Mouse (Mus musculus) c-Kit-positive CD71-negative TER-119-negative erythroid progenitor cells, embryonic 14.5 days (primary cell): ENCODE measurements around the gene Tufm.
"Not testable (repeated sequence)": the region's sequence is repeated elsewhere in the genome, so short reads cannot be mapped to it uniquely, and the experiment has no call there.

Experiments
- DNase-seq: peaks from one replicate; pipeline ENCODE4 v3.0.0-alpha.2; 2013; ENCODE audit warnings: low read depth

The Tufm gene

DNA sequence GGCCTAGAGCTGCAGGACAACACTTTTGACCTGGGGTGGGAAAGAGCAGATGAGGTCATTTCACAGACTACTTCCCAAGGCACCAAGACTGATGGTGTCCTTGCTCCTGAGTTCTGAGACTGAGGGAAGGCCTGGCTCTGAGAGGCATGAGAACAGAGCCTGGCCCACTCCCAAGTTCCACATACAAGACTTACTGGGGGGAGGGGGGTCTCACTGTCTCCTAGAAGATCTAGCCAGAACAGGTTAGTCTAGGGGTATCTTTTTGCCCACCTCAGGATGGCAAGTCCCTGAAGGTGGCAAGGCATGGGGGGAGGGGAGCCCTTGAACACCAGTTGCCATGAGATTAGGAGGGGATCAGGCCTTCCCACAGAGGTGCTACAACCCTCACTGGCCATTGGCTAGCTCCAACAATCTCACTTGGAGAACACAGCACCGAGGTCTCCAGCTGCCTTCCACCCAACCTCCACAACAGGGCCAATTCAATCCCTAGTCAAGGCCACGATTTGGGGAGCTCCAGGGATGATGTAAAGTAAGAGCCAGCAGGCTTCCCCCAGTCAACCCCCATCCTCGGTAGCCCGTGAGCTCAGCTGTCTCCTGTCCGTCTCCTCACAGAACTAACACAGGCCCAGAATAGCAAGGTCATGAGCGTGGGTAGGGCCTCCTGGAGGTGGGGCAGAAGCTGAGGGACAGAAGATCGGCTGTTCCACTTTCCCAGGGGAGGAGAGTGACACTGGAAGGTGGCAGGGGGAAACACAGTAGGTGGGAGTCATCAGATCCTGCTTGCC is 21.7 kb upstream of the Tufm start:
- DNase-seq = no peak

DNA sequence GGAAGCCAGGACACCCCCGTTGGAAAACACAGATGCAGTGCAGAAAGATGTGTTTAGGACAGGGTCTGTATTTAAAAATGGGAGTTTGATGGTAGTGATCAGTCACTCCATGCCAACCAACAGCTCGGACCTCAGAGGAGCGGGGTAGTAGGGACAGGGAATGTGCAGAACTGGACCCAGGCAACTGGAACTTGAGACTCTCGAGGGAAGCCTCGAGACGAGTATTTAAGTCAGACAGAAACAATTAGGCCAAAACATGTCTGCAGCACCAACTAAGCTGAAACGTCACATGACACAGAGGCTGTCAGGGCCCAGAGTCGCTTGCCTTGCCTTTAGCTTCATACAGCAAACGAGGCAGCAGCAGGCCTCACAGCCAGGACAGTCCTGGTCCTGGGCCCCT is 21.0 kb upstream of the Tufm start:
- DNase-seq = no peak

DNA sequence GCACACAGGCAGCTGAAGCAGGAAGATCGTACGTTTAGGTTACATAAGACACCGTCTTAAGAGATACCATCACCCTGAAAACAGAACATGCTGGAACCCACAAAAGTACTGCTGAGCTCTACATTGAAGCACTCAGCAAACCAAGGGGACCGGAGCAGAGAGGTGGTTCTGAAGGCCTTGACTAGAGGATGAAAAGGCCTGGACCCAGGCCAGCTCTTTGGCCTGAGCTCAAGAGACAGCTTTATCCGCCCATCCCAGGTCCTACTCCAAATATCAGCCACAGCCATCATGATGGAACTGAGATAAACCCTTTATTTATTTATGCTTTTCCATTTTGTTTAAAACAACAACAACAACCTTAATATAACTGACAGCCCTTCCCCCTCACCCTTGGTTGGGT is 20.5 kb upstream of the Tufm start:
- DNase-seq = no peak

DNA sequence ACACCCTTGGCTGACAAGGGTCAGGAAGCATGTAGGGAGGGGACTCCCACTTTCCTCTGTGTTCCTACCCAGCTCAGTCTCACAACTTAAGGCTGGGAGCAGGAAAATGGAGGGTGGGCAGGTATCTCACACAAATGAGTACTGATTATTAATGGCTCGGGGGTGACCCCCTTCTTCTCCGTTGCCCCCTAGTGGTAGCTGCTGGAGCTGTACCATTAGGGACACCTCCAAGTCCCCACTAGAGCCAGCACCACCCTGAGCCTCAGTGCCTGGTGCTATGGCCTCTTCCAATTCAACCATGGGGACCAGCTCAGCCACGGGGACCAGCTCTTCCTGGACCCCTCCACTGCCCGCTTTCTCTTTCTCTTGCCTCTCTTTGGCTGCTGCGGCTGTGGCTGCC is 19.9 kb upstream of the Tufm start:
- DNase-seq = peak; percentile 68

DNA sequence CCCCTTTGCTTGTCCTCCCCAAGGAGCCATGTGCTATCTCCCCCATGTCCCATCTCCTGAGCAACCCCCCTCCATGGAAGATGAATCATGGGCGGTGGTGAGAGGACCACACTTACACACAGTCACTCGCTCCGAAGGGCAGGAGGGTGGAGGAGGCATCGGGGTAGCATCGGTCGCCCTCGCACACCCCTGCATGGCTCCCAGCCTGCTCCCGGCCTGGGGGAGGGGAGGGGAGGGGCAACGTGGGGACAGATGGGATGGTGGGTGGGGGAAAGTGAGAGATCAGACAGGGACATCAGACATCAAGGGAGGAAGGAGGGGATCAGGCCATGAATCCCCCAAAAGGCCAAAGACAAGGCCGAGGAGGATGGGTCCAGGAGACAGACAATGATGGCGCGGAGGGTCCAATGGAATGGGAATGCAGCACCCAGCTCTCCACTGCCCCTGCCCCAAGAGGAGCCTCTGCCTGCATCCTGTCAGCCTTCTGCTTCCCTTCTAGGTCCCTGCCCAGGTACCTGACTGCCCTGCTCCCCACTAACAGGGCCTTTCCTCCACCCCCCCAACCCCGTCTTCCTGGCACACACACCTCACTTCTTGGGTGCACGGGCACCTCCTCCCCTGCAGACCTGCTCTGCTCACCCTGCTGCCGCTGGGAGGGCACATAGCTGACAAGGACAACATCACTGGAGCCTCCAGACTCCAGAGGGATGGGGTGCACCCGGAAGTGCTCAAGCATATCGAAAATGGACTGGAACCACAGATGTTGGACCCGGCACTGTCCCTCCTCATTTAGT is 19.1 kb upstream of the Tufm start:
- DNase-seq = no peak

DNA sequence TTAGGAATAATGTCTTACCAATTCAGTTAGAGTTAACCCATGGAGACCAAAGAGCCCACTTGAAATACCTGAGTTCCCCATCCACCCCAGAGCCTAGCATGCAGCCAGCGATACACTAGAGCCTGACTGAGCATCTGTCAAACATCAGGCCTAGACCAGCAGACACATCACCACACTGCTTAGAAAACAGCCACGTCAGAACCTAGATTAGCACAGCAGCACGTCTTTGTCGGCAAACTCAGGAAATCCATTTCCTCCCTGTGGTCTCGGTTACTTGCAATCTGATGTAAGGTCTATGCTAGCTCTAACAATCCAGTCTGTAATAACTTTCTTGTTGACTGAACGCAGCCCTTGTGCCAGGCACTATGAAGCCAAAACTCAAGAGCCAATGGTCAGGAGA is 17.1 kb upstream of the Tufm start:
- DNase-seq = peak; percentile 51

DNA sequence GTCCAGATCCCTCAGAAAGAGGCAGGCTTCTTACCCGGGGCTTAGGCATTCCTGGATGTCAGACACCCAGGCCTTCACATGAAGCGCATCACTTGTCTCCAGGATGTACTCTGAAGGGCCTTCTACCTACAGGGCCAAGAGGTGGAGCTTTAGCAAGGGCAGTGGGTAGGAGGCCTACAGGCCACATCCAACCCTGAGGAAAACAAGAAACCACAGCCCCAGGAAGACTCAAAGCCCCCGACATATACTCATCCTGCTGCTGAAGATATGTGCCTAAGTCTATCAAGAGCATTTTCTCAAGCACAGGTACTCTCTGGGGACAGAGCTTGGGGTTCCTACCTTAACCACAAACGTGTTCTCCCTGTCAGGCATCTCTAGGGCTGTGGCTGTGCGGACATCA is 15.8 kb upstream of the Tufm start:
- no peak for DNase-seq

DNA sequence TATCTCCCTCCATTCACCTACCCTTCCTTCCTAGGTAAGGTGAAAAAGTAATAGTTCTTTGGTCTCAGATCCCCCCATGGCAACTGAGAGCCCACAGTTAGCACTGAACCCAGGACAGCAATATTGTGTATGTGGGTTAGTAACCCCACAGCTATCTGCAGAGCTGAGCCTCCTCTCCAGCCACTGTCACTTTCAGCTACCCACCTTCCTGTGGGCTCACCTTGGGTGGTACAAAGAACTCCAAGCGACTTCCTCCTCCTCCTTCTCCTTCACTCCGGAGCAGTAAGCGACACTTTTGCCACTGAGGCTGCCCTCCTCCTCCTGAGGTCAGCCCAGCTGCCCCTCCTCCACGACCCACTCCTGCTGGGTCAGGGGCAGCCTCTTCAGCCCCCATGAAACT is 15.3 kb upstream of the Tufm start:
- no peak for DNase-seq

DNA sequence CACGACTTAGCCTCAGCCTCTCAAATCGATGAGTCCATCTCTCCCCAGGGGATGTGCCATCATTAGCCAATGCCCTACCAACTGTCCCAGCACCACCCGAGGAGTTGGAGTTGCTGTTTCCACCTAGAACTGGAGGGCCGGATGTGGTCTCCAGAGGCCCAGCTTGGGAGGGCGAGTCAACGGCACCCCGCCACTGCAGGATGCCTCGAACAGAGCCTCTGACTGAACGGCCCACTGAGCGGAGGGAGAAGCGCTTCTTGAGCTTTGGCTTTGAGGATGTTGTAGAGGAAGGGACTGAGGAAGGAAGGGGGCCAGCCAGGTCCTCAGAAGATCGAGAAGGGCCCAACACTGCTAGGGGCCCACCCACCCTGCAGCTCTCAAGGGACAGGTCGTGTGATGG is 14.9 kb upstream of the Tufm start:
- DNase-seq = peak; percentile 56

DNA sequence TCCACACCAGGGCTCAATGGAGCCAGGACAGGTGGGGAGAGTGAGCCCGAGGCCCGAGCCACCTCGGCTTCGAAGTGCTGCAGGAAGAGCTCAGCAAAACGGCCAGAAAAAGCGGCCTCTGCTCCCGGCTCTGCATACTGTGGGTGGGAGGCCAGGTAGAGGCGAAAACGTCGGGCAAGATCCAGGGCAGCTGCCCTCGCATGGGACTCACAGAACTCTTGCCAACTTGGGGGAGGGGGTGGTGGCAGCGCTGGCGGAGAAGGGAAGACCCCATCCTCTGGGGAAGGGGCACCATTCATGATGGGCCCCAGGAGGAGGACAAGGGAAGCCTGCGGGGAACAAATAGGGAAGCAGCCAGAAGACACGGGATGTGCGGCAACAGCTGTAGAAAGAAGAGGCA is 14.4 kb upstream of the Tufm start:
- no peak for DNase-seq

DNA sequence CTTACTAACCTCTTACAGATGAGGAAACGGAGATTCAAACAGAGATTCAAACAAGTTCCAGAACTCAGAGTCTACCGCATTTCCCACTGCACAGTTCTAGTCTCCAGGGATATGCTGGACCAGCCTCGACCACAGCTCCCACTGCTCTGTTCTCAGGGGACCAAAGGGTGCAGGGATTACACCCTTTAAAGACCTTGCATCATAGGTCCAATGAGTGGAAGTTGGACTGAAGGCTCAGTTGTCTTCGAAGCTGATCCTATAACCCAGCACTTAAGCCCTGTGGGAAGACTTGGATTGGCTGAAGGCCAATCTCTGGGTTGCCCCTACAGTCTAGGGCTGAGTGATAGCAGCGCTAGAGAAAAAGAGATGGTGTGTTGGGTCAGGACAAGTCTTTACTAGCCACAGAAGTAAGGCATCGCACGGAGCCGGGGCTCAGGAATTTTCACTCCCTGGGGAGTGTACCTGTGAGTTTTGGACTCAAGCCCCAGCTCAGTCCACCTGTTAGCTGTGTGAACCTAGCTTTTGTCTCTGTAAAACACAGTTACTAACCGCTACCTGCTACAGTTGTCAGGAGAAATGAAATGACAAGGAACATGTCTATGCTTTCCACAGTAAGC is 13.6 kb upstream of the Tufm start:
- DNase-seq = no peak

DNA sequence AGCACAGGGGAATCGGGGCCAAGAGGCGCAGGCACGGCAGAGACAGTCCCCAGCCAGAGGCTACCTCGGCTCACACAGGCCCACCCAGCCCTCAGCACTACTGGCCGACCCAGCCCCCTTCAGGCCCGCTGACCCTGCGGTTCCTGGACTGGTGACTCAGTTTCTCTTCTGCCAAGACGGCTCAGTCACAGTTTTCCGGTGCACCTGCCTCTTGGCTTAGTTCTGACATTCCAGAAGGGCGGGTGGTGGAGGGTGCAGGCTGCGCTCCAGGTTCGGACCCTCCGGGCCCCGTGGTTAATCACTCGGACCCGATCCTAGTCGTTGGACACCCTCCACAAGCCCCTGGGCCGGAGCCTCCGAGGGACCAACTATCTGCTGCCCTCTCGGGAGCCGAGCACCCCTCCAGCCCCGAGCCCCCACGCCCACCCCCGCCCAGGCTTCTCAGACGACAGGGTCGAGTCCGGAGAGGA is 12.6 kb upstream of the Tufm start:
- no peak for DNase-seq

DNA sequence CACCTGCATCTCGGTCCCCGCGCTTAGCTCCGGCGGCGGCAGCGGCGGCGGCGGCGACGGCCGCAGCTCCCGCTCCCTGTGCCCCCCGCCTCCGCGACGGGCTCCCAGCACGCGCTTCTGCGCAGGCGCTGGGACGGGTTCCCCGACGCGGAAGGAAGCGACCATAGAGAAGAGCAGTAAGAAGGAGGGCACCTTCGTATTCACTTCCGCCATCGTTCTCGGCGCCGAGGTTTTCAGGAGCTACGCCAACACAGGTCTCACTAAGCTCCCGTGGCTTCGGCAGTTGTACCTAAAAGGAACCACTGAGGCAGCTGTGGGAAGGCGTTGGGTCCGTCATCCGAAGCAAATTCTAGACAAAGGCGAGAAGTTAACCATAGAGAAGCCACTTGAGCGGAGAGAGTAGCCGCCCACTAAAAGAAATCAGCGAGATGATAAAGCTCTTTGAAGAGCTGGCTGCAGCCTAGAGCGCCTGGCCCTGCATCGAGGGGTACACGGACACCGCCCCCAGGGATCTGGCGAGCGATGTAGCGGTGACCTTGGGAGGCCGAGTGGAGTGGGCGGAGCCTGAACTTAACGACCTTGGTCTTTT is 12.1 kb upstream of the Tufm start, which contains the start of gene Sh2b1:
Gene Sh2b1 (minus strand): TSS at position 432 of the 589 bp plus-strand sequence.
- DNase-seq = peak; percentile 85

DNA sequence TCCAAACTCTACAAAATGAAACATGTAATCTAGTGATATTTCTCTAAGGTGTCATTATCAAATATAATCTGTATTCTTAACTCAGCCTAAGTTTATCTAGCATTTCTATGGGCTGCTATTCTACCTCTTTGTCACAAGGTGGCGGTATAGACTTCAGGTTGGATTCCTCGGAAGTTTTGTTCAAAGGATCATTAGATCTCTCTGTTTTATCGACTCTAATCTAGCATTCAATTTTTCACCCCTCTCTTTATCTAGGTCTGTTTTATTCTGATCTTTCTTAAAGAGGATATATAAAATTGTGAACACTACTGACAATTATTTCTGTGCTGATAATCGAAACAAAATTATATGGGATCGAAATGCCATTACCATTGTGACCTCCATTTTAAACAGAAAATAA is 5.5 kb upstream of the Tufm start:
- DNase-seq = no peak

DNA sequence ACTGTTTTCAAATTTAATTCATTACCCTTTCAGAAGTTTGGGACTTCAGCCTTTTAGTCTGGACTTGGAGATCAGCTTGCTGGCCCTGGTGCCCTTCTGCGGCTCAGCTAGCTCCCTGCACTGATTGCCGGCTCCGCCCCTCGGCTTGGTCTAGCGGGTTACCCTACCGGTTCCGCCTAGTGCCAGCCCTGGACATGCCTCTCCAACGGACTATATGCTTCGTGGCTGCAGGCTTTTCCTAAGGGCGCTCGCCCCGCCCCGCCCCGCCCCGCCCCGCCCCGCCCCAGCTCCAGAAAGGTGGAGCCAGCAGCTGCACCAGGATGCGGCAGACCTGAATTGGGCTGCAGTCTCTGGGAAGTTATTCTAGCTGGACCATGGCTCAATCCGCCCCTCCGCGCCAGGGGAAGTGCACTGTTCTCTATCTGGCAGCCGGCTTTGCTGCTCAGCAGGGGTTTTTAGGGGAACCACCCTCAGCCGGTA is 4.7 kb upstream of the Tufm start:
- no peak for DNase-seq

DNA sequence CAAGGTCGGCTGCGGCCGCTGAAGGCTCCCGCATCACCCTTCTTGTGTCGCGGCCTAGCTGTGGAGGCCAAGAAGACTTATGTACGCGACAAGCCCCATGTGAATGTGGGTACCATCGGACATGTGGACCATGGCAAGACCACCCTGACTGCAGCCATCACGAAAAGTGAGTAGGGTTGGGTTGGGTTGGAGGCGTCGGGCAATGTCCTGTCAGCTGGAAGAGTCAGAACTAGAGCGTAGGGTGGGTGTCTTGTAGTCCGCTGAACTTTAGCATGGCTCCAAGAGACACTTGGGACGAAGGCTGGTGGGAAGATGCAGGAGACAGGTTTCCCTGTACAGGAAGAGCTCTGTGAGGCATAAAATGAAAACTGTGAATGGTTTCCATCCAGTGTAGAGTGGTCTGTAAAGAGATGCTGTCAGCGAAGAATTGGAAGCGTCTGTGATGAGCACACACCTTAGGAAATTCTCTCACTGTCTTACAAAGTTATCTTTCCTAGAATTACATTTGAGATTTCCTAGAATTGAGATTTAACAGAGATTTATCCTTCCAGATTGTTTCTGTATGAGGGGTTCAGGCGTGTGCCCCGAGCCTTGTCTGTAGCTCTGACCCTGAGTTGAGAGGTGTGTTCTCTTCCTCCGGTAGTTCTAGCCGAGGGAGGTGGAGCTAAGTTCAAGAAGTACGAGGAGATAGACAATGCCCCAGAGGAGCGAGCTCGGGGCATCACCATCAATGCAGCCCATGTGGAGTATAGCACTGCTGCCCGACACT is 640 bp downstream of the Tufm start:
- not testable (repeated sequence) for DNase-seq

DNA sequence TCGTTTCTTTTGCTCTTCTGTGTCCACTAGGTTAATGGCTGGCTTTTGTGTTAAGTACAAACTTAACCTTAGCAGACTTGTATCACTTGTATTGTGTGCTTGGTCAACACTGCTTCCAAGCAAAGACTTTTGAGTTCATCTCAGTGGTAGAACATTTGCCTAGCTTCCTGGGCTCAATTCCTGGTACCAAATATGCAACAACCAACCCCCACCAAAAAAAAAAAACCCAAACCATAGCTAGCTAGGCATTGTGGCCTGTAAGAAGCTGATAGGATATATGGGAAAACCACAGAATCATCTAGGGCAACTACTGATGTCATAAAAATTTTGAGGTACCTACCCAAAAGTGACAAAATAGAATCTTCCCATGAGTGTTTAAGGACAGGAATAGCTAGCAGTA is 3.8 kb downstream of the Tufm start:
- no peak for DNase-seq

DNA sequence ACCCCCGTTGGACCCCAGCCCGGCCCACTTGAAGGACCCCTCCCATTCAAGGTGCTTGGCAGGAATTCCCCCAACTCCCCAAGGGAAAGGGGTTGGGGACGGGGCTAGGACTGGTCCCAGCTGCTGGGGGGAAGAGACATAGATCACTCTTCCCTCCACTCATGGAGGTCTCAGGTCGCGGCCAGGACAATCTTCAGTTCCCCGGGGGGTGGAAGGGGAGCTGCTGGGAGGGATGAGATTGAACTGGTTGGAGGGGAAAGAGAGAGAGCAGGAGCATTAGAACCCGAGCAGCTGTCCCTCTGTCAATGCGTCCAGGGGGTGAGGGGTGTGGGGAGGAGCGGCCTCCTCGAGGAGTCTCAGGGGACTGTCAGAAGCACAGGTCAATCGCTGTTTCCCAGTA is 4.8 kb downstream of the Tufm start:
- no peak for DNase-seq

DNA sequence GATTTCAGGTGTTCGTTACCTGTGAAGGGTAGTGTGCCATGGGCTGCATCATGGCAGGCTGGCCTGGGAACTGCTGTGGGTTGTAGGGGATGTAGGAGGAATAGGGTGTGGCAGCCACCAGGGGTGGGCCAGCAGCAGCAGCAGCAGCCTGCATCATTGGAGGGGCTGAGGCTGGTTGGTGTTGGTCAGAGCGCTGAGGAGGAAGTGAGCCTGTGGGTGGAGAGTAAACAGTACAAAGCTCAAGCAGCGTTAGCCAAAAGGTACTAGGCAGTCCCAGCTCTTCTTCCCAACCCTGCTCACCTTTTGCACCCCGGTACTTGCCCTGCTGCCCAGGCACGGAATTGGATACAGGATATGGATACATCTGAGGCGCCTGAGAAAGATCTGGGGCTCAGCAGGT is 7.0 kb downstream of the Tufm start:
- DNase-seq = no peak

DNA sequence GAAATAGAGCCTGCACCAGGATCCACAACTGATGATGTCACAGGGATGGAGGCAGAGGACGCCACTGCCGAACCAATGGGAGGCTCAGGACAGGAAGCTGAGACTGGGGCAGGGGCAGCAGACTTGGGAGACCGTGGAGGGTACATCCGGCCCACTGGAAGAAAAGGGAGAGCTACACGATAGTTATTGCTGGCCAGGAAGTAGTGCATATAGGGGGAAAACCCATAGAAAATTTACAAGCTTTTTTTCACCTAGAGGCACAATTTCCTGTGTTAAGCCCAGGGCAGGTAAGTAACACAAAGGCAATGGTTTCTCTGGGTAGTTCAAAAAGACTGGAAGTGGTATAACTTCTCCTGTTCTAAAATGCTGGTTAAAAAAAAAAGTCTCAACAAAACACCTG is 9.3 kb downstream of the Tufm start:
- DNase-seq = no peak

DNA sequence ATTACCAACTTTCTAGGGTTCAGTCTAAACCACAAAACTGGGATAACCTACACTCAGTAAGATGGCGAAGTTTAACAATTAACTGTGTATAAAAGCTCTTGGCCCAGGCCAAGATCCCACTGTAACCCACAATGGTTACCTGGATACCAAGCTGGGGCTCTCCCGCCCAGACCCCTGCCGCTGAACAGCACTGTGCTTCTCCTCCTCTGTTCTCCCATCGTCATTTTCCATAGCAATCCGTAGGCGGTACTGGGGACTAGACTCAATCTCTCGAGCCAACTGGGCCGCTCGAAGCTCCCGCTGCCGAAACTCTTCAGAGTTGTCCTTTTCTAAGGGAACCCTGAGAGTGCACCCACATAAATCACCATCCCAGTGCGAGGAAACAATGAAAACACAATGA is 10.8 kb downstream of the Tufm start:
- no peak for DNase-seq

DNA sequence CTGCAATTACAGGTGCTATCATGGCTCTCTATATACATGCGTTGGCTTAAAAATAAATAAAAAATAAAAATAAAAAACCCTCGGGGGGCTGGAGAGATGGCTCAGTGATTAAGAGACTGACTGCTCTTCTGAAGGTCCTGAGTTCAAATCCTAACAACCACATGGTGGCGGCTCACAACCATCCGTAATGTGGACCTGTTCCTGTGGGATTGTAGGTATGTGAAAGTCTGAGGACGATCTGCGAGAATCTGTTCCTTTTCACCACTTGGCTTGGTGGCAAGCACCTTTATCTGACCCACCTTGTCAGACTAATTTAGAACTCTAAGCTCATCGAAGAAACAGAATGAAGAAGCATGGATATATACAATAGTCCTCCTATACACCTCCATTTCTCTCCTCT is 12.3 kb downstream of the Tufm start:
- no peak for DNase-seq
